ENCODE assay signal across 8 mouse cellular contexts in genomic region chr8:71312700-71313099, GRCm38 (mm10). TPM values are rescaled to one million over a fixed set of nuclear protein-coding genes. Genes with fewer than 3 reads are reported as not detected.
A peak's percentile ranks its signal among the peaks of the same experiment; 100 is the strongest.
DNase-seq lines count a peak whose midpoint lies in the region; ATAC-seq lines count a peak whose summit lies in the region.

No protein-coding gene starts in this region.

- H3K36me3 ChIP-seq in hindbrain, embryonic 12.5 days: peaks cover 17% of the 10 kb centered on the region; the same call in 1 of the 2 replicates
- peaks cover 2% of the 10 kb centered on the region; the same call in 1 of the 2 replicates for H3K36me3 ChIP-seq in hindbrain, embryonic 16.5 days (ENCODE audit: control insufficient read depth, insufficient read depth, low read length)
- H3K36me3 ChIP-seq in kidney, embryonic 15.5 days: peaks cover 26% of the 10 kb centered on the region
- H3K36me3 ChIP-seq in midbrain, embryonic 13.5 days: peaks cover 16% of the 10 kb centered on the region

- no peak overlapping the region for H3K9ac ChIP-seq in hindbrain, embryonic 12.5 days
- no peak overlapping the region for H3K9ac ChIP-seq in hindbrain, embryonic 16.5 days (ENCODE audit: low read depth, low read length)
- H3K9ac ChIP-seq in kidney, embryonic 15.5 days: no peak overlapping the region
- H3K9ac ChIP-seq in midbrain, embryonic 13.5 days (replicated peaks): 0 out of 2 replicates have a peak overlapping the region, but pooled peaks have one; percentile 23

- peaks cover 7% of the 10 kb centered on the region for H3K4me1 ChIP-seq in hindbrain, embryonic 12.5 days
- peaks cover 3% of the 10 kb centered on the region for H3K4me1 ChIP-seq in hindbrain, embryonic 16.5 days (ENCODE audit: control insufficient read depth, insufficient read depth, low read depth, low read length)
- H3K4me1 ChIP-seq in kidney, embryonic 15.5 days: peaks cover 12% of the 10 kb centered on the region
- H3K4me1 ChIP-seq in midbrain, embryonic 13.5 days (replicated peaks): peaks cover 12% of the 10 kb centered on the region

- H3K4me2 ChIP-seq in hindbrain, embryonic 12.5 days (replicated peaks): no peak overlapping the region
- H3K4me2 ChIP-seq in hindbrain, embryonic 16.5 days (ENCODE audit: low read length): no peak overlapping the region
- no peak overlapping the region for H3K4me2 ChIP-seq in kidney, embryonic 15.5 days
- no peak overlapping the region for H3K4me2 ChIP-seq in midbrain, embryonic 13.5 days (replicated peaks)

- peak; percentile 25 for DNase-seq in adrenal gland, postnatal 25 days
- peak; percentile 98 for DNase-seq in heart, adult 11 months
- no peak for DNase-seq in T-cell, adult 2 months (ENCODE audit: low spot score)
- no peak for DNase-seq in frontal cortex, postnatal 10 days (ENCODE audit: low spot score in 2 of 2)

- no peaks in the 10 kb centered on the region for H3K27me3 ChIP-seq in hindbrain, embryonic 12.5 days
- no peaks in the 10 kb centered on the region for H3K27me3 ChIP-seq in hindbrain, embryonic 16.5 days (replicated peaks; ENCODE audit: control insufficient read depth, insufficient read depth, low read length)
- no peaks in the 10 kb centered on the region for H3K27me3 ChIP-seq in kidney, embryonic 15.5 days
- H3K27me3 ChIP-seq in midbrain, embryonic 13.5 days: no peaks in the 10 kb centered on the region

- ATAC-seq in hindbrain, embryonic 12.5 days (ENCODE audit: low FRiP score): 0 out of 2 replicates have a peak, but pooled peaks have one; percentile 32
- ATAC-seq in hindbrain, embryonic 16.5 days: no peak
- ATAC-seq in kidney, embryonic 15.5 days (replicated peaks; ENCODE audit: low FRiP score): no peak; the same call in 1 of the 2 replicates
- ATAC-seq in midbrain, embryonic 13.5 days: no peak

- no peaks in the 10 kb centered on the region for H3K9me3 ChIP-seq in hindbrain, embryonic 12.5 days (replicated peaks)
- no peaks in the 10 kb centered on the region for H3K9me3 ChIP-seq in hindbrain, embryonic 16.5 days (ENCODE audit: control insufficient read depth, low read length)
- no peaks in the 10 kb centered on the region for H3K9me3 ChIP-seq in kidney, embryonic 15.5 days (replicated peaks)
- no peaks in the 10 kb centered on the region for H3K9me3 ChIP-seq in midbrain, embryonic 13.5 days

- H3K4me3 ChIP-seq in hindbrain, embryonic 12.5 days: no peak overlapping the region
- no peak overlapping the region for H3K4me3 ChIP-seq in hindbrain, embryonic 16.5 days (ENCODE audit: low read length)
- H3K4me3 ChIP-seq in kidney, embryonic 15.5 days (replicated peaks): no peak overlapping the region
- H3K4me3 ChIP-seq in midbrain, embryonic 13.5 days (replicated peaks): no peak overlapping the region

- peak overlapping the region; percentile 35; the same call in 1 of the 2 replicates for H3K27ac ChIP-seq in hindbrain, embryonic 12.5 days
- no peak overlapping the region for H3K27ac ChIP-seq in hindbrain, embryonic 16.5 days (ENCODE audit: low read depth, low read length)
- peak overlapping the region; percentile 46 for H3K27ac ChIP-seq in kidney, embryonic 15.5 days
- H3K27ac ChIP-seq in midbrain, embryonic 13.5 days: no peak overlapping the region

- WGBS in hindbrain, embryonic 12.5 days: 55% methylated on average over 1 of the region's 1 CpGs
- 59% methylated on average over 1 of the region's 1 CpGs for WGBS in hindbrain, embryonic 16.5 days
- WGBS in kidney, embryonic 15.5 days: 57% methylated on average over 1 of the region's 1 CpGs
- WGBS in midbrain, embryonic 13.5 days: 46% methylated on average over 1 of the region's 1 CpGs

RNA-seq across cellular contexts. Expression of gene Haus8, which starts 40.0 kb away (rescaled TPM):
- polyA plus RNA-seq in hindbrain, embryonic 12.5 days (2016; fragmentation: Nextera tagmentation; extraction: Ambion mirVana): 51.2 and 52.6 TPM in 2 replicates
- 72.5 and 73.9 TPM in 2 replicates for polyA plus RNA-seq in hindbrain, embryonic 16.5 days (2015; fragmentation: Nextera tagmentation; extraction: Ambion mirVana)
- total RNA-seq in adrenal gland, postnatal 25 days (2021): 19.6 and 21.5 TPM in 2 replicates
- 50.7 and 55.1 TPM in 2 replicates for polyA plus RNA-seq in kidney, embryonic 15.5 days (2015; fragmentation: Nextera tagmentation; extraction: Ambion mirVana)
- polyA plus RNA-seq in midbrain, embryonic 13.5 days (2015; fragmentation: Nextera tagmentation; extraction: Ambion mirVana): 54.3 and 54.6 TPM in 2 replicates

RNA-seq across cellular contexts. Expression of gene Myo9b, which starts 40.2 kb away (rescaled TPM):
- polyA plus RNA-seq in hindbrain, embryonic 12.5 days (2016; fragmentation: Nextera tagmentation; extraction: Ambion mirVana): 28.4 and 30.4 TPM in 2 replicates
- 13.1 and 16.7 TPM in 2 replicates for polyA plus RNA-seq in hindbrain, embryonic 16.5 days (2015; fragmentation: Nextera tagmentation; extraction: Ambion mirVana)
- total RNA-seq in adrenal gland, postnatal 25 days (2021): 40.7 and 42.0 TPM in 2 replicates
- 20.6 and 23.6 TPM in 2 replicates for polyA plus RNA-seq in kidney, embryonic 15.5 days (2015; fragmentation: Nextera tagmentation; extraction: Ambion mirVana)
- polyA plus RNA-seq in midbrain, embryonic 13.5 days (2015; fragmentation: Nextera tagmentation; extraction: Ambion mirVana): 16.8 and 19.9 TPM in 2 replicates

RNA-seq across cellular contexts. Expression of gene Use1, which starts 53.9 kb away (rescaled TPM):
- 80.8 and 82.4 TPM in 2 replicates for polyA plus RNA-seq in hindbrain, embryonic 12.5 days (2016; fragmentation: Nextera tagmentation; extraction: Ambion mirVana)
- 115 and 120 TPM in 2 replicates for polyA plus RNA-seq in hindbrain, embryonic 16.5 days (2015; fragmentation: Nextera tagmentation; extraction: Ambion mirVana)
- 168 and 199 TPM in 2 replicates for total RNA-seq in adrenal gland, postnatal 25 days (2021)
- 103 and 105 TPM in 2 replicates for polyA plus RNA-seq in kidney, embryonic 15.5 days (2015; fragmentation: Nextera tagmentation; extraction: Ambion mirVana)
- polyA plus RNA-seq in midbrain, embryonic 13.5 days (2015; fragmentation: Nextera tagmentation; extraction: Ambion mirVana): 108 and 109 TPM in 2 replicates

RNA-seq across cellular contexts. Expression of gene Ocel1, which starts 58.4 kb away (rescaled TPM):
- 5.8 and 6.7 TPM in 2 replicates for polyA plus RNA-seq in hindbrain, embryonic 12.5 days (2016; fragmentation: Nextera tagmentation; extraction: Ambion mirVana)
- 5.5 and 6.3 TPM in 2 replicates for polyA plus RNA-seq in hindbrain, embryonic 16.5 days (2015; fragmentation: Nextera tagmentation; extraction: Ambion mirVana)
- total RNA-seq in adrenal gland, postnatal 25 days (2021): 18.7 and 20.7 TPM in 2 replicates
- polyA plus RNA-seq in kidney, embryonic 15.5 days (2015; fragmentation: Nextera tagmentation; extraction: Ambion mirVana): 6.6 and 7.1 TPM in 2 replicates
- polyA plus RNA-seq in midbrain, embryonic 13.5 days (2015; fragmentation: Nextera tagmentation; extraction: Ambion mirVana): 4.9 and 5.3 TPM in 2 replicates

Comparison
In these comparisons a context has a peak if more than half of its experiments do, and no peak if none do; other contexts are left out.
1. H3K27ac ChIP-seq: peak in hindbrain, embryonic 12.5 days (single experiment) and kidney, embryonic 15.5 days (single experiment); none in hindbrain, embryonic 16.5 days (single experiment) and midbrain, embryonic 13.5 days (single experiment).
2. DNase-seq: peak in adrenal gland, postnatal 25 days (single experiment) and heart, adult 11 months (single experiment); none in T-cell, adult 2 months (single experiment) and frontal cortex, postnatal 10 days (0 of 2).